Mouse (Mus musculus): ENCODE measurements around the gene Catsperg1.

GRCm38 (mm10) chr7:29262151-29262550 lies 48.3 kb upstream of the Catsperg1 start:
- no peak for TF ChIP-seq POLR2A (IDR thresholded peaks at IDR 0.05; ENCODE audit: insufficient read depth, low read depth, low read length)
- no peak for TF ChIP-seq CTCF (IDR thresholded peaks at IDR 0.05; ENCODE audit: insufficient read depth, low read depth, low read length)
